Mouse (Mus musculus) lung, adult 2 months (tissue): ENCODE measurements around the gene Spata21.

Source experiments
- CTCF ChIP-seq: fragments of 200-500 bp; IDR thresholded peaks from 2 replicates; pipeline ENCODE4 v1.5.1; 2011; ENCODE audit warnings: mild to moderate bottlenecking, low read length, control low read depth; ENCODE audit not compliant: insufficient read depth
- POLR2A ChIP-seq: fragments of 200-500 bp; IDR thresholded peaks from 2 replicates; pipeline ENCODE4 v1.6.1; 2011; ENCODE audit warnings: low read depth, mild to moderate bottlenecking, control low read depth, low read length, borderline replicate concordance; ENCODE audit errors: extremely low read depth

- TF ChIP-seq CTCF, result no peak
- TF ChIP-seq POLR2A, result peak; percentile 92
These were observed 51.2 kb downstream of the Spata21 start, which contains the start of gene Szrd1 for GRCm38 (mm10) chr4:141139116-141139970.
